In the genomic region with DNA sequence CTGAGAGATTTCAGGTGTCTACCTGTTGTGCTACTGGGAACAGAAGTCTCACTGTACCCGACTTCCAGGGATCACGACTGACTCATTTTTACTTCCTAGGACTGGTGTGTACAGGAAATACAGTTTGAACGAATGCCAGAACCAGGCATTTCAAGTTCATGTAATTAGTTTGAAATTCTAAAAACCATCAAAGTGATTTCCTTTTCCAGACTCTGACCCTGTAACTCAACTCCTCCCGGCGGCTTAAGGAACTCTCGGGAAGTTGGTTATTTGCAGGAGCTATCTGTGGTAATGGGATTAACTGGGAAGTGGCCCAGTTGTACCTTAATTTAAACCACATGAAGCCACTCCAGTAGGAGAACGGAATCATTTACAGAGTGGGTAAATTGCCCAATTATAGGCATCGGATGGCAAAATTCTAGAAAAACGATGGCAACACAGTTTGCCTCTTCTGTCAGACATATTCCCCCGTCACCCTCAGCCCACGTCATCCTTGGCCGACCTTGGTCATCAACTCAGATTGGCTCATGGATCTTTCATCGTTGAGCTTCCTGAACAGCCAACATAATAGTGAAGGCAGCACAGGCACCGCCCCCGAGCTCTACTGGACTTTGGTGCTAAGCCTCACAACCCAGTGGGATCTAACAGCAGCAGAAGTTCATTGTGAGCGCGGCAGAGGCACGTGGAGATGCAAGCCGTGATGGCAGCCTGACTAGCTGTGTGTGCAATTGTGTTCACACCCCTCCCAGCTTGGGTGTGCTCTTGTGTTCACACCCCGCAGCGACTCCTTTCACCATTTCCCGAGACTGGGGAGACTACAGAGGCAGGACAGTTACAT, we compare ENCODE assay signal across 32 mouse cellular contexts. TPM values are rescaled to one million over a fixed set of nuclear protein-coding genes. Genes with fewer than 3 reads are reported as not detected.
DNase-seq lines count a peak whose midpoint lies in the region; ATAC-seq lines count a peak whose summit lies in the region.
"Had no signal": no experiment of that assay in that cellular context is flagged by ENCODE, and none has a peak within 500 bp of the region (broad histone marks: within the 10 kb centered on the region; RNA-seq: fewer than 3 reads in every experiment).

No protein-coding gene starts in this region.

- H3K4me1 ChIP-seq in embryonic facial prominence, embryonic 11.5 days (ENCODE audit: control insufficient read depth, insufficient read depth, low read length): no peaks in the 10 kb centered on the region
- peaks cover 31% of the 10 kb centered on the region for H3K4me1 ChIP-seq in limb, embryonic 12.5 days (replicated peaks)
- H3K4me1 ChIP-seq: hindbrain, embryonic 15.5 days; midbrain, embryonic 10.5 days; neural tube, embryonic 12.5 days had no signal

- no peak for ATAC-seq in embryonic facial prominence, embryonic 11.5 days (replicated peaks; ENCODE audit: insufficient number of reproducible peaks, low FRiP score, low TSS enrichment, low read depth)
- no peak for ATAC-seq in limb, embryonic 12.5 days (ENCODE audit: insufficient number of reproducible peaks, insufficient read depth, low FRiP score, low TSS enrichment, low read depth)
- ATAC-seq in inflammation-experienced regulatory T-cells, adult 6 months: no peak
- ATAC-seq: forebrain, postnatal 0 days; lung, postnatal 0 days; midbrain, embryonic 16.5 days had no signal

- peaks cover 2% of the 10 kb centered on the region for H3K36me3 ChIP-seq in embryonic facial prominence, embryonic 11.5 days (replicated peaks; ENCODE audit: control insufficient read depth, insufficient read depth, low read depth, low read length)
- peaks cover 49% of the 10 kb centered on the region for H3K36me3 ChIP-seq in limb, embryonic 12.5 days

- H3K9me3 ChIP-seq in embryonic facial prominence, embryonic 11.5 days (replicated peaks; ENCODE audit: control insufficient read depth, low read length): no peaks in the 10 kb centered on the region
- no peaks in the 10 kb centered on the region for H3K9me3 ChIP-seq in limb, embryonic 12.5 days
- H3K9me3 ChIP-seq: heart, embryonic 13.5 days; hindbrain, embryonic 15.5 days; limb, embryonic 15.5 days; liver, embryonic 13.5 days; midbrain, embryonic 10.5 days; neural tube, embryonic 12.5 days had no signal

- H3K27ac ChIP-seq in embryonic facial prominence, embryonic 11.5 days (replicated peaks; ENCODE audit: low read depth, low read length): no peak overlapping the region
- H3K27ac ChIP-seq in limb, embryonic 12.5 days: peak overlapping the region; percentile 50; the same call in 1 of the 2 replicates
- H3K27ac ChIP-seq: heart, embryonic 13.5 days; hindbrain, embryonic 10.5 days; hindbrain, embryonic 15.5 days; kidney, postnatal 0 days; limb, embryonic 15.5 days; liver, embryonic 13.5 days; macrophage; midbrain, embryonic 10.5 days; neural tube, embryonic 12.5 days; stomach, postnatal 0 days had no signal

- no peak overlapping the region for H3K4me2 ChIP-seq in embryonic facial prominence, embryonic 11.5 days (ENCODE audit: low read depth, low read length)
- H3K4me2 ChIP-seq in limb, embryonic 12.5 days: peak overlapping the region; percentile 10; the same call in 1 of the 2 replicates
- H3K4me2 ChIP-seq: heart, embryonic 13.5 days; hindbrain, embryonic 15.5 days; limb, embryonic 15.5 days; liver, embryonic 13.5 days; neural tube, embryonic 12.5 days had no signal

- intact Hi-C loops in heart, postnatal 14 days (cut with DNase I): loop anchor here (5.0 kb wide), 1 partner anchor 33 kb away; no protein-coding TSS in a partner anchor

- DNase-seq in heart, adult 11 months: peak; percentile 86
- DNase-seq in heart, postnatal 14 days: no peak
- DNase-seq in adrenal gland, postnatal 14 days: peak; percentile 61
- DNase-seq in embryonic facial prominence, embryonic 11.5 days (ENCODE audit: low spot score): peak; percentile 72
- DNase-seq in yolk sac, embryonic 10.5 days (ENCODE audit: low spot score): no peak
- DNase-seq: B cell, adult 2 months; cerebellum, adult 11-12 months; cerebellum, adult 9-11 months; forebrain, postnatal 0 days; heart, postnatal 10 days; kidney, adult 8-10 months; layer of hippocampus, adult 9-11 months; liver, embryonic 13.5 days; lung, adult 18-20 months; right cerebral cortex, adult 18-20 months; right cerebral cortex, postnatal 4 days; thymus, adult 18-20 months; thymus, postnatal 36 days had no signal

- no peak overlapping the region for H3K9ac ChIP-seq in embryonic facial prominence, embryonic 11.5 days (replicated peaks; ENCODE audit: low read length)
- no peak overlapping the region for H3K9ac ChIP-seq in limb, embryonic 12.5 days (replicated peaks)
- H3K9ac ChIP-seq: forebrain, postnatal 0 days; heart, embryonic 13.5 days; hindbrain, embryonic 15.5 days; limb, embryonic 15.5 days; liver, embryonic 13.5 days; neural tube, embryonic 12.5 days had no signal

- whole genome bisulfite sequencing in embryonic facial prominence, embryonic 11.5 days: 56% methylated on average over 22 of the region's 22 CpGs
- WGBS in limb, embryonic 12.5 days: 44% methylated on average over 22 of the region's 22 CpGs

- H3K27me3 ChIP-seq in embryonic facial prominence, embryonic 11.5 days (ENCODE audit: control insufficient read depth, insufficient read depth, low read length): no peaks in the 10 kb centered on the region
- H3K27me3 ChIP-seq in limb, embryonic 12.5 days: no peaks in the 10 kb centered on the region
- H3K27me3 ChIP-seq: CH12.LX; heart, embryonic 13.5 days; hindbrain, embryonic 15.5 days; limb, embryonic 15.5 days; liver, embryonic 13.5 days; neural tube, embryonic 12.5 days had no signal

- no peak overlapping the region for H3K4me3 ChIP-seq in embryonic facial prominence, embryonic 11.5 days (ENCODE audit: low read depth, low read length)
- H3K4me3 ChIP-seq in limb, embryonic 12.5 days (replicated peaks): no peak overlapping the region
- H3K4me3 ChIP-seq: heart, embryonic 13.5 days; hindbrain, embryonic 10.5 days; hindbrain, embryonic 15.5 days; limb, embryonic 15.5 days; liver, embryonic 13.5 days; midbrain, embryonic 10.5 days; neural tube, embryonic 12.5 days had no signal

RNA-seq across cellular contexts. Expression of a gene that starts 14.1 kb away (rescaled TPM):
- 10 to 100 TPM; 23.6 to 24.2 TPM for total RNA-seq in heart, postnatal 14 days (2021)
- 45.4 and 50.2 TPM in 2 replicates for total RNA-seq in adrenal gland, postnatal 14 days (2021)
- 40.1 and 42.7 TPM in 2 replicates for polyA plus RNA-seq in embryonic facial prominence, embryonic 11.5 days (2014; fragmentation: Nextera tagmentation; extraction: Ambion mirVana)
- 46.5 and 50.4 TPM in 2 replicates for polyA plus RNA-seq in limb, embryonic 12.5 days (2016; fragmentation: Nextera tagmentation; extraction: Ambion mirVana)
- 10 to 100 TPM; 59.2 to 68.3 (median 67.9) TPM for polyA plus RNA-seq in inflammation-experienced regulatory T-cells, adult 6 months (2017; shearing (Covaris generic))

RNA-seq across cellular contexts. Expression of a gene that starts 18.9 kb away (rescaled TPM):
- 10 to 100 TPM; 37.0 TPM for total RNA-seq in heart, postnatal 14 days (2021)
- 33.1 and 37.4 TPM in 2 replicates for total RNA-seq in adrenal gland, postnatal 14 days (2021)
- polyA plus RNA-seq in embryonic facial prominence, embryonic 11.5 days (2014; fragmentation: Nextera tagmentation; extraction: Ambion mirVana): 15.7 and 18.6 TPM in 2 replicates
- 20.6 and 21.6 TPM in 2 replicates for polyA plus RNA-seq in limb, embryonic 12.5 days (2016; fragmentation: Nextera tagmentation; extraction: Ambion mirVana)
- polyA plus RNA-seq in inflammation-experienced regulatory T-cells, adult 6 months (2017; shearing (Covaris generic)): 10 to 100 TPM; 10.2 to 17.0 (median 13.0) TPM

Comparison
In these comparisons a context has a peak if more than half of its experiments do, and no peak if none do; other contexts are left out.
1. DNase-seq: peak in heart, adult 11 months (single experiment), adrenal gland, postnatal 14 days (single experiment) and embryonic facial prominence, embryonic 11.5 days (single experiment); none in heart, postnatal 14 days (0 of 2) and yolk sac, embryonic 10.5 days (single experiment).